Mouse (Mus musculus): ENCODE measurements at regions not wholly inside any gene's neighbourhood (a gene's known extent, or its start where the extent isn't known, plus 50 kb on each side); places are given as distances from the start of the nearest gene placed in this dataset.
"Not testable (repeated sequence)": the region's sequence is repeated elsewhere in the genome, so short reads cannot be mapped to it uniquely, and the experiment has no call there.

GRCm38 (mm10) chr17:59179018-59179417 is 165.8 kb upstream of the Nudt12 start:
- no peak for DNase-seq (ENCODE audit: low read depth)

GRCm38 (mm10) chr17:59156345-59156744 is 143.2 kb upstream of the Nudt12 start:
- DNase-seq (ENCODE audit: low read depth) = no peak

- no peak for DNase-seq (ENCODE audit: low read depth)
Measured at GRCm38 (mm10) chr17:59143760-59144157, 130.6 kb upstream of the Nudt12 start.

- no peak for DNase-seq (ENCODE audit: low read depth)
Measured at GRCm38 (mm10) chr17:59142995-59143759, 130.0 kb upstream of the Nudt12 start.

- no peak for DNase-seq (ENCODE audit: low read depth)
Measured at GRCm38 (mm10) chr17:59138791-59139190, 125.6 kb upstream of the Nudt12 start.

GRCm38 (mm10) chr17:59099376-59099775 is 86.2 kb upstream of the Nudt12 start:
- peak; percentile 20 for DNase-seq (ENCODE audit: low read depth)

DNA sequence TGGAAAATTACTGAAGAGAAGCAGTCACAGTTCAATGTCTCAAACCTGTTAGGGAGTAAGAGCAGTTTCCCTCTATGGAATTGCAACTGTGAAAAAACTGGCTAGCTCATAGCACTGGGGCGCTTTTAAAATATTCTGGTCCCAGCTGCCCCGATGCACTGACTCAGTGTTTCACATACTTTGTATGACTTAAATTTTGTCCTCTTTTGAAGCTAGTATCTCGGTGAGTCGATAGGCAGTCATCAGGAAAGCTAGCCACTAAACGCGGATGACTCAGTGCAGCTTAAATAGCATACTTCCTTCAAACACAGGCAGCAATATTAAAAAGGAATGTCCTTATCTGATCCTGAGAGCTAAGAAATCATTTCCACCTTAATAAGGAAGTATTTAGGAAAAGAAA is 63.7 kb upstream of the Nudt12 start:
- not testable (repeated sequence) for DNase-seq (ENCODE audit: low read depth)

GRCm38 (mm10) chr17:59076361-59076760 is 63.2 kb upstream of the Nudt12 start:
- DNase-seq (ENCODE audit: low read depth) = not testable (repeated sequence)
